ENCODE assay signal across 9 mouse cellular contexts in the genomic region with DNA sequence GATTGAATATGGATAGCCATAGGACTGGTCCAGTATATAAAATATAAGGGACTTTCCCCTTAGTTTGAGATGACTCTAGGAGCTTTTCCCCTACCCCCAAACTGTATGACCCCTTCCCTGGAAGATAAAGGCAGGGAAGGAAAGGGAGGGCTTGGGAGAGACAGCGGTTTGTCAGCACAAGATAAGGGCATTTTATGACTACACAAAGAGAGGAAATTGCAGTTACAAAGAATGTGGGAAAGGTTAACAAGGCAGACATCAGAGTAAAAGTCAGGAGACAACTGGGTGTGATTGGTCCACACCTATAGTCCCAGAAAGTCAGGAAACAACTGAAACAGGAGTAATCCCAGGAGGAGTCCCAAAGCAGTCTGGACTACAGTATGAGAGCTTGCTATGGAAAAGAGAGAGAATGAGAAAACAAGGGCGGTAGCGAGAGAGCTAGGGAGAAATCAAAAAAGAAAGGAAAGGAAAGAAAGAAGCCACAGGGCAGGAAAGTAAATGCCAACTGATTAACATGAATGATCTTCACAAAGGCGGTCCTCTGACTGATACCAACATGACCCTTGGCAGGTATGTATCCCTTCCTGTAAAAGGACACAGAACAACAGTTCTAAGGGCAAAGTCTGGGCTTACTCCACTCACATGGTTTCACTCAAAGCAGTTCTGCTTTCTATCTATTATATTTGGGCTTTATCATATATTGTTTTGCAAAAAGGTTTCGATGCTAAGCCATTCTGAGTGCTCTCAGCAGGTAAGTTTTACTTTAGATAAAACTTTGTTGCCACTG. TPM values are rescaled to one million over a fixed set of nuclear protein-coding genes. Genes with fewer than 3 reads are reported as not detected.
DNase-seq lines count a peak whose midpoint lies in the region; ATAC-seq and TF ChIP-seq lines count a peak whose summit lies in the region.
"Had no signal": no experiment of that assay in that cellular context is flagged by ENCODE, and none has a peak within 500 bp of the region (broad histone marks: within the 10 kb centered on the region; RNA-seq: fewer than 3 reads in every experiment).

TSS of gene Xiap (plus strand) at position 398 of the 787 bp plus-strand sequence.

- DNase-seq in kidney, adult 2 months: peak; percentile 30
- DNase-seq in kidney, adult 9 months: no peak
- no peak for DNase-seq in gastrocnemius, adult 18-20 months (ENCODE audit: low spot score)
- DNase-seq in testis, postnatal 10 days (ENCODE audit: low spot score): no peak
- no peak for DNase-seq in cerebellum, postnatal 25 days

- TF ChIP-seq CTCF in kidney, adult 2 months (conservative IDR thresholded peaks at IDR 0.05; ENCODE audit: insufficient read depth, insufficient read length, low read depth, low read length): no peak

- H3K36me3 ChIP-seq in kidney, adult 2 months (ENCODE audit: control insufficient read depth, insufficient read depth, low read length): no peaks in the 10 kb centered on the region
- no peaks in the 10 kb centered on the region for H3K36me3 ChIP-seq in intestine, embryonic 15.5 days
- no peaks in the 10 kb centered on the region for H3K36me3 ChIP-seq in midbrain, embryonic 12.5 days
- H3K36me3 ChIP-seq: liver, embryonic 15.5 days had no signal

- H3K27ac ChIP-seq in kidney, adult 2 months (ENCODE audit: insufficient read depth, low read depth, low read length): peak within 1 kb of the TSS; percentile 23; the same call in 1 of the 2 replicates
- 0 out of 2 replicates have a peak within 1 kb of the TSS, but pooled peaks have one; percentile 40 for H3K27ac ChIP-seq in intestine, embryonic 15.5 days
- no peak within 1 kb of the TSS for H3K27ac ChIP-seq in midbrain, embryonic 12.5 days (replicated peaks)
- H3K27ac ChIP-seq: liver, embryonic 15.5 days had no signal

- H3K27me3 ChIP-seq in kidney, adult 2 months (replicated peaks; ENCODE audit: control insufficient read depth, insufficient read depth, low read length): no peaks in the 10 kb centered on the region
- no peaks in the 10 kb centered on the region for H3K27me3 ChIP-seq in intestine, embryonic 15.5 days (replicated peaks)
- no peaks in the 10 kb centered on the region for H3K27me3 ChIP-seq in midbrain, embryonic 12.5 days
- H3K27me3 ChIP-seq: liver, embryonic 15.5 days had no signal

- H3K9ac ChIP-seq in intestine, embryonic 15.5 days: no peak within 1 kb of the TSS
- no peak within 1 kb of the TSS for H3K9ac ChIP-seq in midbrain, embryonic 12.5 days (replicated peaks)
- H3K9ac ChIP-seq: liver, embryonic 15.5 days had no signal

- 67% methylated on average over 5 of the region's 5 CpGs for WGBS in kidney, adult 2 months
- WGBS in intestine, embryonic 15.5 days: 65% methylated on average over 5 of the region's 5 CpGs
- 91% methylated on average over 5 of the region's 5 CpGs for WGBS in midbrain, embryonic 12.5 days

- TF ChIP-seq POLR2A in kidney, adult 2 months (IDR thresholded peaks at IDR 0.05; ENCODE audit: low read depth, low read length): no peak

- no peak within 1 kb of the TSS for H3K4me2 ChIP-seq in intestine, embryonic 15.5 days (replicated peaks)
- no peak within 1 kb of the TSS for H3K4me2 ChIP-seq in midbrain, embryonic 12.5 days (replicated peaks)
- H3K4me2 ChIP-seq: liver, embryonic 15.5 days had no signal

- ATAC-seq in activated CD4-positive, CD25-positive, alpha-beta regulatory T cell, adult 4 months: no peak
- ATAC-seq in intestine, embryonic 15.5 days: peak; percentile 87
- ATAC-seq in midbrain, embryonic 12.5 days (ENCODE audit: low FRiP score, low read depth): no peak

- H3K4me3 ChIP-seq in kidney, adult 2 months (ENCODE audit: insufficient read depth, low read depth, low read length): no peak within 1 kb of the TSS
- H3K4me3 ChIP-seq in intestine, embryonic 15.5 days (replicated peaks): no peak within 1 kb of the TSS
- no peak within 1 kb of the TSS for H3K4me3 ChIP-seq in midbrain, embryonic 12.5 days
- H3K4me3 ChIP-seq: liver, embryonic 15.5 days had no signal

- no peaks in the 10 kb centered on the region for H3K9me3 ChIP-seq in intestine, embryonic 15.5 days
- no peaks in the 10 kb centered on the region for H3K9me3 ChIP-seq in midbrain, embryonic 12.5 days
- H3K9me3 ChIP-seq: liver, embryonic 15.5 days had no signal

- H3K4me1 ChIP-seq in kidney, adult 2 months (ENCODE audit: control insufficient read depth, insufficient read depth, low read length): 0 out of 2 replicates have a peak, but pooled peaks cover 3% of the 10 kb centered on the region
- H3K4me1 ChIP-seq in intestine, embryonic 15.5 days (replicated peaks): no peaks in the 10 kb centered on the region
- no peaks in the 10 kb centered on the region for H3K4me1 ChIP-seq in midbrain, embryonic 12.5 days

RNA-seq across cellular contexts. Expression of gene Xiap, which starts in this region (rescaled TPM):
- polyA plus RNA-seq in kidney, adult 2 months (2012; rRNA removed): 7.4 and 10.5 TPM in 2 replicates
- polyA plus RNA-seq in activated CD4-positive, CD25-positive, alpha-beta regulatory T cell, adult 4 months (2017; shearing (Covaris generic)): 10 to 100 TPM; 20.1 to 21.4 TPM
- 10 to 100 TPM; 17.4 to 18.2 TPM for total RNA-seq in gastrocnemius, adult 18-20 months (2021)
- polyA plus RNA-seq in intestine, embryonic 15.5 days (2015; fragmentation: Nextera tagmentation; extraction: Ambion mirVana): 12.1 and 13.3 TPM in 2 replicates
- polyA plus RNA-seq in midbrain, embryonic 12.5 days (2016; fragmentation: Nextera tagmentation; extraction: Ambion mirVana): 11.1 and 11.7 TPM in 2 replicates
